Mouse (Mus musculus) hindbrain, embryonic 11.5 days (tissue): Measurements from ENCODE around the gene Fastk. TPM values are rescaled to one million over a fixed set of nuclear protein-coding genes. Genes with fewer than 3 reads are reported as not detected.

Source experiments
- ATAC-seq: fragments of 200-750 bp; cut with Nextera tagmentation; 2 replicates; pipeline ENCODE4 v1.8.0; 2017; ENCODE audit warnings: mild to moderate bottlenecking, moderate TSS enrichment, moderate library complexity; ENCODE audit not compliant: low FRiP score
- DNase-seq: peaks from one replicate; pipeline ENCODE4 v3.0.0-alpha.2; 2015; ENCODE audit warnings: low spot score
- H3K27ac ChIP-seq: fragments of 300-500 bp; sonication (generic); 2 replicates; pipeline ENCODE4 v1.5.1; 2014; ENCODE audit warnings: mild to moderate bottlenecking, low read depth, low read length
- H3K27me3 ChIP-seq: fragments of 300-500 bp; sonication (generic); 2 replicates; pipeline ENCODE4 v1.6.1; 2014; ENCODE audit warnings: mild to moderate bottlenecking, low read length, moderate library complexity, mixed read lengths; ENCODE audit not compliant: control insufficient read depth, insufficient read depth
- H3K36me3 ChIP-seq: fragments of 300-500 bp; sonication (generic); 2 replicates; pipeline ENCODE4 v1.6.1; 2014; ENCODE audit warnings: mild to moderate bottlenecking, low read length, moderate library complexity, mixed read lengths; ENCODE audit not compliant: control insufficient read depth, insufficient read depth
- H3K4me1 ChIP-seq: fragments of 300-500 bp; sonication (generic); replicated peaks from 2 replicates; pipeline ENCODE4 v1.6.1; 2014; ENCODE audit warnings: low read length, mixed read lengths; ENCODE audit not compliant: control insufficient read depth, insufficient read depth
- H3K4me2 ChIP-seq: fragments of 300-500 bp; sonication (generic); replicated peaks from 2 replicates; pipeline ENCODE4 v1.6.1; 2014; ENCODE audit warnings: mild to moderate bottlenecking, low read depth, low read length
- H3K4me3 ChIP-seq: fragments of 300-500 bp; sonication (generic); 2 replicates; pipeline ENCODE4 v1.5.1; 2014; ENCODE audit warnings: low read depth, low read length
- H3K9ac ChIP-seq: fragments of 300-500 bp; sonication (generic); 2 replicates; pipeline ENCODE4 v1.6.1; 2014; ENCODE audit warnings: low read depth, low read length
- H3K9me3 ChIP-seq: fragments of 300-500 bp; sonication (generic); 2 replicates; pipeline ENCODE4 v1.6.1; 2016; ENCODE audit warnings: low read length; ENCODE audit not compliant: control insufficient read depth
- WGBS: fragments of 180-500 bp; shearing (Covaris S2); extraction: QIAGEN DNeasy Blood & Tissue Kit; methylation state at CpG from one replicate; pipeline ENCODE4 v1.1.7; 2014; 5-methylcytosine and 5-hydroxymethylcytosine counted together
- polyA plus RNA-seq: library from polyadenylated mRNA; unstranded; fragments of >200 nt; fragmentation: Nextera tagmentation; extraction: Ambion mirVana; gene quantifications from 2 replicates; pipeline ENCODE4 v1.2.1, GENCODE M21; 2014

The Fastk gene
- polyA plus RNA-seq, 1 experiment from 2014 or later: 86.7 TPM

- peaks cover 15% of the 10 kb centered on the region for H3K4me1 ChIP-seq
Observed at GRCm38 (mm10) chr5:24455613-24456012, 10.5 kb upstream of the Fastk start.

DNA sequence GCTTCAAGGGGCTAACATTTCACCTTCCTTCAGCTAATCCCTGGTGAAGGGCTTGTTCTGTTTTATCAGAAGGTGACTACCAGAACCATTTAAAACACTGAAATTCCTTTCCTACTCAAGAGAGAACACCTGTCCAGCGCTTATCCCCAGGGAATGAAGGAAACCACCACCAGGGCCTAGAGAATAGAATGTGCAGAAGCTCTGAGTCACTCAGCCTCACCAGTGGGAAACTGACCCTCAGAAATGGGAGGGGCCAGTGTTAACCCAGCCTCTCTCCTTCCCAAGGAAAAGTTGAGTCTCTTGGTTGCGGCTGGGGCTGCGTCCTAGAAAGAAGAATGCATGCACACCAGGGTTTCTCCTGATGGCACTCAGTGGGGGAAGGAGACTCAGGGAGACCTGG is 10.0 kb upstream of the Fastk start:
- 0 out of 2 replicates have a peak overlapping the region, but pooled peaks have one; percentile 28 for H3K9ac ChIP-seq

More at GRCm38 (mm10) chr5:24455613-24456012, 10.5 kb upstream of the Fastk start:
- H3K36me3 ChIP-seq: no peaks in the 10 kb centered on the region
- 0 out of 2 replicates have a peak overlapping the region, but pooled peaks have one; percentile 28 for H3K9ac ChIP-seq
- WGBS: 52% methylated on average over 7 of the region's 7 CpGs
- no peaks in the 10 kb centered on the region for H3K9me3 ChIP-seq
- H3K27ac ChIP-seq: no peak overlapping the region
- peak overlapping the region; percentile 94; the same call in 1 of the 2 replicates for H3K4me2 ChIP-seq
- no peak overlapping the region for H3K4me3 ChIP-seq
- ATAC-seq (no peak), DNase-seq (no peak)
- no peaks in the 10 kb centered on the region for H3K27me3 ChIP-seq

GRCm38 (mm10) chr5:24453985-24454303 is 8.9 kb upstream of the Fastk start:
- 17% methylated on average over 2 of the region's 2 CpGs for WGBS
- Histone ChIP-seq H3K9me3 (no peaks in the 10 kb centered on the region), H3K27ac (peak overlapping the region; percentile 93), H3K27me3 (no peaks in the 10 kb centered on the region; the same call in 1 of the 2 replicates), H3K4me3 (peak overlapping the region; percentile 92), H3K4me2 (peak overlapping the region; percentile 94), H3K36me3 (no peaks in the 10 kb centered on the region), H3K4me1 (peaks cover 15% of the 10 kb centered on the region), H3K9ac (peak overlapping the region; percentile 99)
- ATAC-seq (no peak), DNase-seq (no peak)

More for the DNA sequence above, 10.0 kb upstream of the Fastk start:
- WGBS: 53% methylated on average over 3 of the region's 3 CpGs
- Histone ChIP-seq H3K9me3 (no peaks in the 10 kb centered on the region), H3K36me3 (no peaks in the 10 kb centered on the region), H3K27me3 (no peaks in the 10 kb centered on the region), H3K4me1 (peaks cover 15% of the 10 kb centered on the region), H3K27ac (no peak overlapping the region), H3K4me2 (peak overlapping the region; percentile 94), H3K4me3 (no peak overlapping the region)
- ATAC-seq (no peak), DNase-seq (no peak)

- Histone ChIP-seq H3K27ac (peak overlapping the region; percentile 93), H3K4me3 (peak overlapping the region; percentile 92), H3K9ac (peak overlapping the region; percentile 99), H3K4me1 (peaks cover 15% of the 10 kb centered on the region), H3K4me2 (peak overlapping the region; percentile 94), H3K27me3 (no peaks in the 10 kb centered on the region; the same call in 1 of the 2 replicates), H3K9me3 (no peaks in the 10 kb centered on the region), H3K36me3 (no peaks in the 10 kb centered on the region)
- DNase-seq (peak; percentile 49), ATAC-seq (peak; percentile 12; the same call in 1 of the 2 replicates)
- 7% methylated on average over 5 of the region's 5 CpGs for WGBS
Observed at GRCm38 (mm10) chr5:24453283-24453984, 8.3 kb upstream of the Fastk start.

GRCm38 (mm10) chr5:24452691-24453233 is 7.7 kb upstream of the Fastk start:
- DNase-seq: peak; percentile 50
- WGBS: under 1% methylated on average over 29 of the region's 29 CpGs

DNA sequence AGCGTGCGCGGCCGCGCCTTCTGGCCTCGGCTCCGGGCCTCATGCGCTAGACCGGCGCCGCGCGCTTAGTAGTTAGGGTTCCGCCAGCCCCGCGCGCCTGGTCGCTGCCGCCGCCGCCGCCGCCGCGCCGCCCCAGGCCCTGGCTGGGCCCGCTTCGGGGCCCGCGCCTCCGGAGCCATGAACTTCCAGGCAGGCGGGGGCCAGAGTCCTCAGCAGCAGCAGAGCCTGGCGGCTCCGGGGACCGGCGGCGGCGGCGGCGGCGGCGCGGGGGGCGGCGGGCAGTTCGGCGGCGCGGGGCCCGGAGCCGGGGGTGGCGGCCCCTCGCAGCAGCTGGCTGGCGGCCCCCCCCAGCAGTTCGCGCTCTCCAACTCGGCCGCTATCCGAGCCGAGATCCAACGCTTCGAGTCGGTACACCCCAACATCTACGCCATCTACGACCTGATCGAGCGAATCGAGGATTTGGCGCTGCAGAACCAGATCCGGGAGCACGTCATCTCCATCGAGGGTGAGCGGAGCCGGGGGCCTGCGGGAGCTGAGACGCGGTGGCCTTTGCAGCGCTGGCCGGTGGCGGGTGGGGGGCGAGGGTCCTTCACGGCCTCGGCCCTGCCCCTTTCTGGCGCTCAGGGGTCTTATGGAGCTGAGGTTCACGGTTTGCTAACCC is 7.1 kb upstream of the Fastk start, which contains the start of gene Agap3:
Gene Agap3 (plus strand): TSS at position 148 of the 661 bp plus-strand sequence.
- under 1% methylated on average over 39 of the region's 85 CpGs for WGBS
- DNase-seq (peak; percentile 64), ATAC-seq (peak; percentile 7; the same call in 1 of the 2 replicates)
- Histone ChIP-seq H3K36me3 (no peaks in the 10 kb centered on the region), H3K4me3 (peak within 1 kb of the TSS; percentile 92), H3K9me3 (no peaks in the 10 kb centered on the region), H3K4me1 (peaks cover 15% of the 10 kb centered on the region), H3K27ac (peak within 1 kb of the TSS; percentile 93), H3K4me2 (peak within 1 kb of the TSS; percentile 94), H3K9ac (peak within 1 kb of the TSS; percentile 99), H3K27me3 (no peaks in the 10 kb centered on the region; the same call in 1 of the 2 replicates)

More at GRCm38 (mm10) chr5:24452691-24453233, 7.7 kb upstream of the Fastk start:
- peak; percentile 25; the same call in 1 of the 2 replicates for ATAC-seq
- Histone ChIP-seq H3K4me1 (peaks cover 15% of the 10 kb centered on the region), H3K4me3 (peak overlapping the region; percentile 92), H3K36me3 (no peaks in the 10 kb centered on the region), H3K27ac (peak overlapping the region; percentile 93), H3K4me2 (peak overlapping the region; percentile 94), H3K9me3 (no peaks in the 10 kb centered on the region), H3K27me3 (no peaks in the 10 kb centered on the region; the same call in 1 of the 2 replicates), H3K9ac (peak overlapping the region; percentile 99)

GRCm38 (mm10) chr5:24451264-24452029 is 6.4 kb upstream of the Fastk start:
- Histone ChIP-seq H3K9ac (peak overlapping the region; percentile 99), H3K36me3 (no peaks in the 10 kb centered on the region), H3K4me2 (peak overlapping the region; percentile 94), H3K4me1 (peaks cover 15% of the 10 kb centered on the region), H3K27ac (peak overlapping the region; percentile 93), H3K4me3 (peak overlapping the region; percentile 92), H3K27me3 (no peaks in the 10 kb centered on the region; the same call in 1 of the 2 replicates), H3K9me3 (no peaks in the 10 kb centered on the region)
- WGBS: 4% methylated on average over 34 of the region's 66 CpGs
- ATAC-seq (peak; percentile 67), DNase-seq (peak; percentile 87)
